Mouse (Mus musculus) embryo, embryonic 9.5 days (tissue): ENCODE measurements around the gene Fbxo30.
"Not testable (repeated sequence)": the region's sequence is repeated elsewhere in the genome, so short reads cannot be mapped to it uniquely, and the experiment has no call there.

ENCODE experiments used
- DNase-seq: peaks from one replicate; pipeline ENCODE4 v3.0.0-alpha.2; 2017; ENCODE audit errors: extremely low spot score

Gene Fbxo30

DNA sequence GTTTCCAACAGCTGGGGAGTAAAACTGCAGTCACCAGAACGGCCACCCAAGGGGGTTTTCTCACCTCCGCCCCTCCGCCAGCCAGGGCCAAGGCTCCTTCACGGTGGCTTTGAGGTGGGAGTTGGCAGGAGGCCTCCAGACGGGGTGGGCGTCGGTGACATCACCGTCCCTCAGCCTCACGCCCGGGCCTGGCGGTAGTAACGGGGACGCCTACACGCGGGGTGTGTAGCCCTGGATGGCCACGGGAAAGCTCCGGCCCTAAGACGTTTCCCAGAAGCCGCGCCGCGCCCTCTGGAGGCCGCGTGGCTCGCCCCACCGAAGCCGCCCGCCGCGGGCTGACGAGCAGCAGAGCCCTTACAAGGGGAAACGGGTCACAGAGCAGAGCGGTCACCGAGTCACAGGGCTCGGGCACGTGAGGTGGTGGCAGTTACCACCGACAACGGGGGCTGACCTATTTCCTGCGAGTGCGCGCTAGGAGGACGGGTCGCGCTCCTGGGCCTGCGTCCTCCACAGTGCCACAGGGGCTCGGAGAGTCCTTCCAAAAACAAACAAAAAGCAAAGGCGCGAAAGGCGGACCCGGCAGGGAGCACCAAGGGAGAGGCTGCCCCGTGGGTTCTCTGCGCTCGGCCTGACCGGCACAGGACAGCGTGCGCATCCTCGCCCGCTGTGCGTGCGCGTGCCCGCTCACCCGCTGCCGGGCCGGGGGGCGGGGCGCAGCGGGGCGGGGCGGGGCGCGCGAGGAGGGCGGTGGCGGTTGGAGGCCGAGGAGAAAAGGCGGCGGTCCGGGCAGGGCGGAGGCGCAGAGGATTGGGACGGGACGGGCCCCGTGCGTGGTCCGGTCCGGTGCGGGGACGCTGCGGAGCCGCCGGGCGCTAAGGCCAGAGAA is at the start of gene Fbxo30:
Gene Fbxo30 (plus strand): TSS at position 753 of the 886 bp plus-strand sequence.
- DNase-seq, result peak; percentile 94

DNA sequence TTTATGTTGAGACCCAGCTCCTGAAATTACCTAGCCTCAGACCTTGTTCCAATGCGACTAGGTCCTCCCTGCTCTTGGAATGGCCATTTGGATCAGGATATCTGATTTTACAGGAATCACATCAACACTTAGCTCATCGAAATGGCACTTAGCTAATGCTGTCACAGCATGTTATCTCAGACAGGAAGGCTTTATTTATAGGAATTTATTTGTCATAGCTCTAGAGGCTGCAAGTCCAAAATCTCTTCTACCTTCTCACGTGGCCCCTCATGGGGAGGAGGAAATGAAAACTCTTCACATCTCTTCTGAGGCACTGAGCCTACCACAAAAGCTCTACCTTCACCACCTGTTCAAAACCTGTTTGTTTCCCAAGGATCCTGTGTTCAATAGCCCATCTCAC is 47.9 kb upstream of the Fbxo30 start:
- DNase-seq, result no peak

DNA sequence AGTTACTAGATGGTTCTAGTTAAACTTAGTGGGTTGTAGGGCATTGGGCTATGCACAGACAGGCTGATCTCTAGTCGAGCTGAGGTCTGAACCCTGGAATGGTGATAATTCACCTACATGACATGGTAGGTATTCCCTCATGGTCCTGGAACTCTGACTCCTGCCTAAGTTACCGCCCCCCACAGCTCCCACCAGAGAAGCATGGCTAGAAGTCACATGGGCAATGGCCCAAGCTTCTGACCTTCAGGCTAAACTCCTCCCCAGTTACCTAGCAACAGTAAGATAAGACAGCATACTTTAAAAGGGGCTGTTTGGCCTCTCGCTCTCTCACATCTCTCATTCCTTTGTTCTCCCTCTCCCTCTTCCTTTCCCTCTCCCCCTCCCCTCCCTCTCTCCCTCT is 38.1 kb upstream of the Fbxo30 start:
- not testable (repeated sequence) for DNase-seq

DNA sequence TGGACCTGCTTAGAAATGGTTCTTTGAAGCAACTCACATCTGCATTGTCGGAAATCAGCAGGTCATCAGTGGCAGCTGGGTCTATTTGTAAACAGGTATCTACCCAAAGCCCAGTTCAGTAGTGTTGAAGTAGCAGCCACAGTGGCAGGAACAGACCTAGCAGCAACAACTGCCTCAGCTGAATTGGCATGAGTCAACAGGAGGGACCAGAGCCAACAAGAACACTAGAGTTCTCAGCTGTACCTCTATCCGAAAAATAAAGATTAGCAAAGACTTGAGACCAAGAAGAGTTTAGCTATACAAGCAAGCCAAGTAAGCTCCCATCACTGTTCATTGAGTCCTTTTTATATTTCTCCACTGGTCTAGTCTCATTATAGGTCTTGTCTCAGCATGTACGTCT is 32.9 kb upstream of the Fbxo30 start:
- no peak for DNase-seq

GRCm38 (mm10) chr10:11250247-11250997 is 30.7 kb upstream of the Fbxo30 start:
- DNase-seq, result no peak

- not testable (repeated sequence) for DNase-seq
Measured at GRCm38 (mm10) chr10:11253581-11253980, 27.5 kb upstream of the Fbxo30 start.

GRCm38 (mm10) chr10:11260119-11260518 is 21.0 kb upstream of the Fbxo30 start:
- no peak for DNase-seq

DNA sequence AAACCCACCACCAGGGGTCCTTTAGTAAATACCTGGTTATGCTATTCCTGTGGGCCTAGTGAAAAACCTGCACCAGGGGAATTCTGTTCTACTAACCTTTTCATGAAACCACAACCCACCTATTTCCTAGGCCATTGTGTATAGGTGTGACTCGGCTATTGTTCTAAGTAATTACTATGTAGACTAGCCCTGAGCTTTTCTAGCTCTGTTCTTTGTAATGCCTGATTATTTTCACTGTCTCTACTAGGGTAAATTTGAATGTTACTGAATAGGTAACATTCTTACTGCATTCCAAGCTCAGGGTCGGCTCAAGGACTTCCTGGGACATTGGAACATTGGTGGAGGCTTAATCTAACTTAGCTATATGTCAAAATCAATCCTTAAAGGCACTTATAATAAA is 18.8 kb upstream of the Fbxo30 start:
- not testable (repeated sequence) for DNase-seq

DNA sequence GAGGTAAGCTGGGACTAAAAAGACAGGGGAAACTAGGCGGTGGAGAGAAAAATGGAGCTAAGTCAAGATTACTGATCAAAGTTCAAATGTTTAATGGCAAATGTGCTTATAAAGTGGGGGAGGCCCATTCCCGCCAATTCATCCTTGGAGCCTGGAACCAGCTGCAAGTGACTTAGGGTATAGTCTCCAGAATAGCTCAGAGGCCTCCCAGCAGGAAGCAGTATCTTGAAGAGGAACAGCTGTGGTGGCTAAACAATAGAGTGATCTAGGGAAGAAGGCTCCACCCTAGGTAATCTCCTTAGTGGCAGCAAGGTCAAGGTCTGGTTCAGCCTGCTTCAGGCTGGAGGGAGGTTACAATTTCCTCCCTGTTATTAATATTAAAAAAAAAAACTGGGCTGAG is 17.3 kb upstream of the Fbxo30 start:
- DNase-seq, result not testable (repeated sequence)

- DNase-seq, result no peak
Measured at GRCm38 (mm10) chr10:11269165-11269564, 12.0 kb upstream of the Fbxo30 start.

- no peak for DNase-seq
Measured at GRCm38 (mm10) chr10:11274431-11274830, 6.7 kb upstream of the Fbxo30 start.

- peak; percentile 12 for DNase-seq
Measured at GRCm38 (mm10) chr10:11280235-11280577, 924 bp upstream of the Fbxo30 start.

- DNase-seq, result peak; percentile 71
Measured at GRCm38 (mm10) chr10:11281498-11282305, 572 bp downstream of the Fbxo30 start.

DNA sequence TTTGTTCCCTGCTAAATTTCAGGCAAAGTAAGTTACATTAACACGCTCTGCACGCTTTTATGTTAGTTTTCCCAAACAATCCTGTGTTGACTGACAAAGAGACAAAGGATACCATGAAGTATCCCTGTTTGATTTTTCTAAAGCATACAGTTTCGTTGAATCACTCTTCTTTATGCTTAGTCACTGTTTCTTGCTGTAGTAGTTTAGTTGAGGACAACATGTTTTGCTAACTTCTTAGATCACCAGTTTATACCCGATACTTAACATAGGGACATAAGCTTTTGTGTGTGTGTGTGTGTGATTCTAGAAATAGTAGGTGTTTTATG is 1.1 kb downstream of the Fbxo30 start:
- DNase-seq, result no peak

- no peak for DNase-seq
Measured at GRCm38 (mm10) chr10:11298418-11298817, 17.3 kb downstream of the Fbxo30 start.

DNA sequence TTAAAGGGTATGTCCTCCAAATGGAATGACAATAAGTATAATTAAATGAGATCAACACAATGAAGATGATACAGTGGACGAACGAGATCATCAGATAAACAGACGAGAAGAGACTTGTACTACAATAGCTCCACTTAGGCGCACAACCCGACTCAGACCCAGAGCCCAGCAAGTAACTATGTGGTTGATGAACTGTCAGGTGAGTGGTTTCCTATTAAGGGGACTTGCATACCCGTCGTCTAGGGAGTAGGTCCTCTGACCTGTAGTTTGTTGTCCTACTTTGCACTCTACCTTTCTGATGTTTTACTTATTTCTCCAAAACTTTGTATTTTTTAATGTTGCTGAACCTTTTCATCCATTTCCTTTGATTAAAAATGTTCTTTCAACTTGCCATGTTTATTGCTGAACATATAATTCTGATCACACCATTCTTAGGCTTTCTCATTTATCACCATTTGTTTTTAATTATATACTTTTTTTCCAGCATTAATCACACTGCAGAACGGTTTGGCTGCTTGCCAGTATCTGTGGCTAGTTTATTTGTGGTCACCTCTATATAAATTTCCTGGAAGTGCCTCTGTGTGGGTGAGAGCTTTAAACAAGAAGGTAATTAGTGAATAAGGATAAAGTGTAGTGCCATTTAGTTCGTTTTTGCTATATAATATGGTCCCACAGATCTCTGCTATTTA is 24.4 kb downstream of the Fbxo30 start:
- DNase-seq, result no peak

- no peak for DNase-seq
Measured at GRCm38 (mm10) chr10:11306054-11306367, 24.9 kb downstream of the Fbxo30 start.

- no peak for DNase-seq
Measured at GRCm38 (mm10) chr10:11309866-11310265, 28.7 kb downstream of the Fbxo30 start.

DNA sequence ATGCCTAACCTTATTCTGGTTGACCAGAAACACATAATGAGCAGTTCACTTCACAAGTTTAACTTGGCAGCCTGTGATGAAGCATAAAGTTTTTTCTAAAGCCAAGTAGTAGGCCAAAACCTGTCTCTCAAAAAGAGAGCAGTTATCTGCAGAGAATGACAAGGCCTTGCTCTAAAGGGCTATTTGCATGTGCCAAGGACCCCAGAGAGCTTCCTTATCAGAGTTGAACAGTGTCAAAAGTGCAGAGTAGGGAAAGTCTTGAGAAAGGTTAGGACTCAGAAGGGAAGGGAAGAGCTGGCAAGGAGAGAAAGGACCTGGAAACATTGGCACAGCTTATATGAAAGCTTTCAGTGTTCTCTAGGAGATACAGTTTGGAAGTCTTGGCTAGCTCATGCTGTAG is 29.4 kb downstream of the Fbxo30 start:
- DNase-seq, result no peak

GRCm38 (mm10) chr10:11317856-11318454 is 36.8 kb downstream of the Fbxo30 start:
- not testable (repeated sequence) for DNase-seq

GRCm38 (mm10) chr10:11319446-11319970 is 38.4 kb downstream of the Fbxo30 start:
- no peak for DNase-seq
